Mouse (Mus musculus) intestine, embryonic 15.5 days (tissue): Measurements from ENCODE around the gene Cct8. TPM values are rescaled to one million over a fixed set of nuclear protein-coding genes. Genes with fewer than 3 reads are reported as not detected.
A peak's percentile ranks its signal among the peaks of the same experiment; 100 is the strongest.

Source experiments
- ATAC-seq: fragments of 200-750 bp; cut with Nextera tagmentation; 2 replicates; pipeline ENCODE4 v1.8.0; 2017; ENCODE audit warnings: moderate TSS enrichment, moderate library complexity
- H3K27ac ChIP-seq: fragments of 300-500 bp; sonication (generic); 2 replicates; pipeline ENCODE4 v1.5.1; 2015; ENCODE audit warnings: mild to moderate bottlenecking, inconsistent platforms
- H3K27me3 ChIP-seq: fragments of 300-500 bp; sonication (generic); replicated peaks from 2 replicates; pipeline ENCODE4 v1.6.1; 2015; ENCODE audit warnings: inconsistent platforms
- H3K36me3 ChIP-seq: fragments of 300-500 bp; sonication (generic); 2 replicates; pipeline ENCODE4 v1.6.1; 2015; ENCODE audit warnings: inconsistent platforms
- H3K4me1 ChIP-seq: fragments of 300-500 bp; sonication (generic); replicated peaks from 2 replicates; pipeline ENCODE4 v1.6.1; 2015; ENCODE audit warnings: inconsistent platforms
- H3K4me2 ChIP-seq: fragments of 300-500 bp; sonication (generic); replicated peaks from 2 replicates; pipeline ENCODE4 v1.6.1; 2015; ENCODE audit warnings: mild to moderate bottlenecking, inconsistent platforms
- H3K4me3 ChIP-seq: fragments of 300-500 bp; sonication (generic); replicated peaks from 2 replicates; pipeline ENCODE4 v1.5.1; 2015; ENCODE audit warnings: inconsistent platforms
- H3K9ac ChIP-seq: fragments of 300-500 bp; sonication (generic); 2 replicates; pipeline ENCODE4 v1.6.1; 2015; ENCODE audit warnings: inconsistent platforms
- H3K9me3 ChIP-seq: fragments of 300-500 bp; sonication (generic); 2 replicates; pipeline ENCODE4 v1.6.1; 2016; ENCODE audit warnings: inconsistent platforms
- WGBS: fragments of 180-500 bp; shearing (Covaris S2); methylation state at CpG from one replicate; pipeline ENCODE4 v1.1.7; 2015; 5-methylcytosine and 5-hydroxymethylcytosine counted together
- polyA plus RNA-seq: library from polyadenylated mRNA; unstranded; fragments of >200 nt; fragmentation: Nextera tagmentation; extraction: Ambion mirVana; gene quantifications from 2 replicates; pipeline ENCODE4 v1.2.1, GENCODE M21; 2015

Gene Cct8
- 422 and 457 TPM in 2 replicates for polyA plus RNA-seq

- peak within 1 kb of the TSS; percentile 86 for H3K27ac ChIP-seq
- peak within 1 kb of the TSS; percentile 94 for H3K4me3 ChIP-seq
- no peaks in the 10 kb centered on the region for H3K27me3 ChIP-seq
- H3K36me3 ChIP-seq = peaks cover 9% of the 10 kb centered on the region
- H3K4me2 ChIP-seq = peak within 1 kb of the TSS; percentile 59
- under 1% methylated on average over 48 of the region's 48 CpGs for WGBS
- H3K4me1 ChIP-seq = peaks cover 7% of the 10 kb centered on the region; the same call in 1 of the 2 replicates
- ATAC-seq = peak; percentile 97
- H3K9me3 ChIP-seq = no peaks in the 10 kb centered on the region
- peak within 1 kb of the TSS; percentile 98 for H3K9ac ChIP-seq
These were observed at the start of gene Cct8 for GRCm38 (mm10) chr16:87495716-87496447. TSS of gene Cct8 (minus strand) at chr16:87495873.

GRCm38 (mm10) chr16:87528755-87529154 is 33.1 kb upstream of the Cct8 start:
- H3K9me3 ChIP-seq = no peaks in the 10 kb centered on the region
- no peak for ATAC-seq
- H3K4me1 ChIP-seq = no peaks in the 10 kb centered on the region

GRCm38 (mm10) chr16:87527553-87528249 is 32.0 kb upstream of the Cct8 start:
- H3K27me3 ChIP-seq = no peaks in the 10 kb centered on the region
- H3K9me3 ChIP-seq = no peaks in the 10 kb centered on the region
- 57% methylated on average over 8 of the region's 8 CpGs for WGBS
- H3K4me1 ChIP-seq = no peaks in the 10 kb centered on the region
- H3K36me3 ChIP-seq = no peaks in the 10 kb centered on the region
- H3K4me3 ChIP-seq = no peak overlapping the region
- no peak overlapping the region for H3K4me2 ChIP-seq
- no peak overlapping the region for H3K27ac ChIP-seq
- ATAC-seq = no peak
- no peak overlapping the region for H3K9ac ChIP-seq

More at GRCm38 (mm10) chr16:87528755-87529154, 33.1 kb upstream of the Cct8 start:
- Histone ChIP-seq H3K9ac (no peak overlapping the region), H3K27ac (no peak overlapping the region), H3K36me3 (no peaks in the 10 kb centered on the region), H3K4me3 (no peak overlapping the region), H3K4me2 (no peak overlapping the region), H3K27me3 (no peaks in the 10 kb centered on the region)
- 62% methylated on average over 10 of the region's 10 CpGs for WGBS

DNA sequence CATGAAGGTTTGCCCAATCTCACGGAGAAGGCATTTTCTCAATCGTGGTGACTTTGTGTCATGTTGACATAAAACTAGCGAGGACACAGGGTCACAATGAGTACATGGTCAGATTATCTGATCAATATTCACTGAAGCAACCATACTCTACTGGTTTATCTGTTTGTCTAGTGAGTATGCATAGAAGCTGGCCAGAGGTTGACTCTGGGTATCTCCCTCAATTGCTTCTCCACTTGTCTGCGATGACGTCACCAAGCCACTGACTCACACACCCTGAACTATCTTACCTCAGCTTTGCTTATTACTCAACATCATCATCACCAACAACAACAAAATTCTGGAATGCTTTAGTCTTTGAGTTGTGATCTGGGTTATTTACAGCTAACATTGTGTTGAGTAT is 28.6 kb upstream of the Cct8 start:
- no peaks in the 10 kb centered on the region for H3K27me3 ChIP-seq
- H3K36me3 ChIP-seq = no peaks in the 10 kb centered on the region
- H3K4me1 ChIP-seq = no peaks in the 10 kb centered on the region
- 65% methylated on average over 5 of the region's 5 CpGs for WGBS
- no peak overlapping the region for H3K9ac ChIP-seq
- no peak overlapping the region for H3K27ac ChIP-seq
- H3K9me3 ChIP-seq = no peaks in the 10 kb centered on the region
- no peak overlapping the region for H3K4me2 ChIP-seq
- H3K4me3 ChIP-seq = no peak overlapping the region
- no peak for ATAC-seq

DNA sequence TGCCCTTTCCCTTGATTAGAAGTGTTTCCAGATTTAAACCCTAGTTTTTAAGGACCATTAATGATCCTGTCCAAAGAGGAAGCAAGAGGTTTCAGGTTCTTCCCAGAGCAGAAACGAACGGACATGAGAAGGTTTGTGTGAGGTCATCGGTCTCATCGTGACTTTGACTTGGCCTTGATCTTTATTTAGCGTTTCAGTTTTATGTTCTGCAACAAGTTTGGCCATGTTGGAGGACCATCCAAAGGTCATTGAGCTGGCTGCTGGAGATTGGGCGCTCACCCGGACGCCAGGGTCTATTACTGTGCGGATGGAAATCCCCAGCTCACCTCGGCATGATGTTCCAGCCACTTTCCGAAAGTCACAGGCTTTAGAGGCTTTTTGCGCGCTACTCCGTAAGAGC is 16.7 kb upstream of the Cct8 start:
- Histone ChIP-seq H3K4me1 (no peaks in the 10 kb centered on the region), H3K9ac (no peak overlapping the region), H3K4me2 (no peak overlapping the region), H3K9me3 (no peaks in the 10 kb centered on the region), H3K4me3 (no peak overlapping the region), H3K27ac (no peak overlapping the region), H3K27me3 (no peaks in the 10 kb centered on the region), H3K36me3 (no peaks in the 10 kb centered on the region)
- ATAC-seq = no peak
- WGBS = 93% methylated on average over 14 of the region's 14 CpGs

DNA sequence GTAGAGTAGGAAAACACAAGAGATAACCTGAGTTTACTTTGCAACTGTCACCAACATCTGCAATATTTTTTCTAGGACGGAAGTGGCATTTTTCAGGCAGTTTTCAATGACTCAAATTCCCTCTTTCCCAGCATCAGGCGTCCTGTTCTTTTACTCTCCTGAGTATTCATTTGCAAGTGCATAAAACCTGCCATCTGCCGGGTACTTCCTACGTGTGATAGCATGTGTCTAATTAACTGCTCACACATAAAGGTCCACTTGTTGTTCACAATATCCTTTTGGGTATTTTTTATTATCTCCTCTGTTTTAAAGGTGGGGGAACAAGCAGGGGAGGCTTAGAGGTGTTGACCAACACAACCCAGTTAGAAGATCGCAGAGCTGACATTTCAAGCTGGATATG is 16.0 kb upstream of the Cct8 start:
- H3K9ac ChIP-seq = no peak overlapping the region
- H3K4me1 ChIP-seq = no peaks in the 10 kb centered on the region
- no peaks in the 10 kb centered on the region for H3K27me3 ChIP-seq
- H3K4me3 ChIP-seq = no peak overlapping the region
- no peak for ATAC-seq
- H3K36me3 ChIP-seq = no peaks in the 10 kb centered on the region
- H3K4me2 ChIP-seq = no peak overlapping the region
- no peak overlapping the region for H3K27ac ChIP-seq
- 87% methylated on average over 5 of the region's 5 CpGs for WGBS
- H3K9me3 ChIP-seq = no peaks in the 10 kb centered on the region

DNA sequence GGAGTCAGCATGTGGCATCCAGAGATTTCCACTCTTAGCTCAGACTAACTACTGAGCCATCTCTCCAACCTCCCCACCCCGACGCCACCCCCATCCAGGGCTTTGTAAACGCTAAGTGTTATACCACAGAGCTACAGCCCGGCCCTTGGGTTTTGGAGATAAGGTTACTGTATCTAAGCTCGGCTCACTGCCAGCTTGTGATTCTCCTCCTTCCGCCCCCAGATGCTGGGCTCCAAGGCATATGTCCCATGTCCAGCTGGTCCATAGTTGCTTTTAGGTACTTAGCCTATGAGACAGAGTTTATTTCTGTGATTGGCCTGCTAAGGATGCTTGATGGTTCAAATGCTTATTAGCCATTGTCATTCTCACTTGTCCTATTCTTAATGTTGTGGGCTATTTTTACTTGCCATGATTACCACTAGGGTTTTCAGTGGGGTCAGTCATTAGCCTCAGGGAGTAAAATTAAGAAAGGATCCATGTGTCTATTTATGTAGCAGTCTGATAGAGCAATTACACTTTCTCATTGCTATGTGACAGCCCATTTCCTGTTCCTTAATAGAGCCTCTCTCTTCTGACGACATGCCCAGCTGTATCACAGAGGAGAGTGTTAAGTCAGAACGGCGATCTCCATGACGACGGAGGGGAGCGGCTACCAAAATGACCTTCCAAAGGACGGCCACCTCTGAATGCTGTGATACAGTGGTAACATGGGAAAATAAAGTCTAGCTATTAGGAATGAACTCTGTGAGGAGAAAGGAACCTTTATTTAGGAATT is 5.8 kb upstream of the Cct8 start:
- H3K9me3 ChIP-seq = no peaks in the 10 kb centered on the region
- ATAC-seq = peak; percentile 42; the same call in 1 of the 2 replicates
- H3K36me3 ChIP-seq = no peaks in the 10 kb centered on the region
- H3K4me1 ChIP-seq = peaks cover 2% of the 10 kb centered on the region; the same call in 1 of the 2 replicates
- no peak overlapping the region for H3K4me3 ChIP-seq
- H3K9ac ChIP-seq = no peak overlapping the region
- 40% methylated on average over 13 of the region's 13 CpGs for WGBS
- no peak overlapping the region for H3K27ac ChIP-seq
- no peak overlapping the region for H3K4me2 ChIP-seq
- H3K27me3 ChIP-seq = no peaks in the 10 kb centered on the region

DNA sequence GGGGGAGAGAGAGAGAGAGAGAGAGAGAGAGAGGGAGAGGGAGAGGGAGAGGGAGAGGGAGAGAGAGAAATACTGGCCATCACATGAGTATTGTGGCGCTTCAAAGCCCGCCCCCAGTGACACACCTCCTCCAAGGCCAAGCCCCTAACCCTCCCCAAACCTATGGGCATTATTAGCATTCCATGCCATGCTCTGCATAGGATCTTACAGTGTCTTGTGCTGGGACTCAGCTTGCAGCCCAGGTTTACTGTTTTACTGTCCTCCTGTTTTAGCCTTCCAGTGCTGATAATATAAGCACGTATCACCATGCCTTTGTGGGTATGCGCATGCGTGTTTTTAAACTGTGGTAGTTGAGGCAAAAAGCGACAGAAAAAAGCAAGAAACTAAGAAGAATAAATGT is 3.9 kb upstream of the Cct8 start:
- Histone ChIP-seq H3K4me1 (peaks cover 2% of the 10 kb centered on the region; the same call in 1 of the 2 replicates), H3K4me2 (no peak overlapping the region), H3K27ac (no peak overlapping the region), H3K27me3 (no peaks in the 10 kb centered on the region), H3K36me3 (no peaks in the 10 kb centered on the region), H3K9me3 (no peaks in the 10 kb centered on the region), H3K4me3 (no peak overlapping the region), H3K9ac (no peak overlapping the region)
- ATAC-seq = no peak
- 69% methylated on average over 6 of the region's 6 CpGs for WGBS

GRCm38 (mm10) chr16:87497171-87497570 is 1.5 kb upstream of the Cct8 start:
- Histone ChIP-seq H3K27ac (no peak overlapping the region), H3K4me2 (peak overlapping the region; percentile 51), H3K4me3 (no peak overlapping the region), H3K9me3 (no peaks in the 10 kb centered on the region), H3K36me3 (0 out of 2 replicates have a peak, but pooled peaks cover 3% of the 10 kb centered on the region), H3K4me1 (peaks cover 7% of the 10 kb centered on the region; the same call in 1 of the 2 replicates), H3K9ac (no peak overlapping the region), H3K27me3 (no peaks in the 10 kb centered on the region)
- ATAC-seq = no peak
- 90% methylated on average over 6 of the region's 6 CpGs for WGBS

- ATAC-seq = no peak
- H3K36me3 ChIP-seq = 0 out of 2 replicates have a peak, but pooled peaks cover 3% of the 10 kb centered on the region
- H3K4me2 ChIP-seq = peak overlapping the region; percentile 51
- peak overlapping the region; percentile 15; the same call in 1 of the 2 replicates for H3K4me3 ChIP-seq
- 90% methylated on average over 2 of the region's 2 CpGs for WGBS
- H3K27ac ChIP-seq = no peak overlapping the region
- no peaks in the 10 kb centered on the region for H3K9me3 ChIP-seq
- H3K27me3 ChIP-seq = no peaks in the 10 kb centered on the region
- H3K9ac ChIP-seq = no peak overlapping the region
- peaks cover 7% of the 10 kb centered on the region; the same call in 1 of the 2 replicates for H3K4me1 ChIP-seq
These were observed 1.1 kb upstream of the Cct8 start for GRCm38 (mm10) chr16:87496728-87497127.

GRCm38 (mm10) chr16:87494955-87495655 is 568 bp downstream of the Cct8 start:
- Histone ChIP-seq H3K4me1 (peaks cover 7% of the 10 kb centered on the region; the same call in 1 of the 2 replicates), H3K27ac (peak overlapping the region; percentile 86), H3K4me2 (peak overlapping the region; percentile 59), H3K9me3 (no peaks in the 10 kb centered on the region), H3K9ac (peak overlapping the region; percentile 98), H3K27me3 (no peaks in the 10 kb centered on the region), H3K36me3 (peaks cover 13% of the 10 kb centered on the region), H3K4me3 (peak overlapping the region; percentile 94)
- no peak; the same call in 1 of the 2 replicates for ATAC-seq
- WGBS = under 1% methylated on average over 38 of the region's 39 CpGs
